Mouse (Mus musculus) gastrocnemius, adult 2 months (tissue): Measurements from ENCODE around the gene Gm20532. TPM values are rescaled to one million over a fixed set of nuclear protein-coding genes. Genes with fewer than 3 reads are reported as not detected.

Source experiments
- DNase-seq: peaks from one replicate; pipeline ENCODE4 v3.0.0; 2022
- H3K27ac ChIP-seq: fragments of 200-600 bp; 2 replicates; pipeline ENCODE4 v1.8.1; 2022; ENCODE audit warnings: mild to moderate bottlenecking
- H3K4me3 ChIP-seq: fragments of 200-600 bp; 2 replicates; pipeline ENCODE4 v1.8.1; 2022; ENCODE audit warnings: mild to moderate bottlenecking, moderate library complexity
- CTCF ChIP-seq: fragments of 200-600 bp; IDR thresholded peaks from 2 replicates; pipeline ENCODE4 v1.8.1; 2022; ENCODE audit warnings: antibody characterized with exemption, mild to moderate bottlenecking, moderate library complexity
- intact Hi-C: fragments of 180-260 bp; cut with DNase I; formaldehyde crosslinking; loops from one replicate; pipeline ENCODE4 v1.15.1; 2025
- total RNA-seq, 2 experiments: library from RNA; stranded (reverse); gene quantifications; 2 replicates each; pipeline ENCODE4 v1.2.3; 2021

Gm20532 gene
- total RNA-seq, 2 experiments from 2014 or later, result not detected

- no peak for DNase-seq
- Histone ChIP-seq H3K4me3 (no peak overlapping the region), H3K27ac (no peak overlapping the region)
- no peak for TF ChIP-seq CTCF
- intact Hi-C loops, result no loop called here
Measured at GRCm38 (mm10) chr2:26635489-26636324, 49.3 kb downstream of the Gm20532 start.

GRCm38 (mm10) chr2:26636325-26636635 lies 49.8 kb downstream of the Gm20532 start:
- no peak overlapping the region for H3K4me3 ChIP-seq
- no peak for DNase-seq
- no peak overlapping the region for H3K27ac ChIP-seq
- intact Hi-C loops, result no loop called here
- no peak for TF ChIP-seq CTCF

DNA sequence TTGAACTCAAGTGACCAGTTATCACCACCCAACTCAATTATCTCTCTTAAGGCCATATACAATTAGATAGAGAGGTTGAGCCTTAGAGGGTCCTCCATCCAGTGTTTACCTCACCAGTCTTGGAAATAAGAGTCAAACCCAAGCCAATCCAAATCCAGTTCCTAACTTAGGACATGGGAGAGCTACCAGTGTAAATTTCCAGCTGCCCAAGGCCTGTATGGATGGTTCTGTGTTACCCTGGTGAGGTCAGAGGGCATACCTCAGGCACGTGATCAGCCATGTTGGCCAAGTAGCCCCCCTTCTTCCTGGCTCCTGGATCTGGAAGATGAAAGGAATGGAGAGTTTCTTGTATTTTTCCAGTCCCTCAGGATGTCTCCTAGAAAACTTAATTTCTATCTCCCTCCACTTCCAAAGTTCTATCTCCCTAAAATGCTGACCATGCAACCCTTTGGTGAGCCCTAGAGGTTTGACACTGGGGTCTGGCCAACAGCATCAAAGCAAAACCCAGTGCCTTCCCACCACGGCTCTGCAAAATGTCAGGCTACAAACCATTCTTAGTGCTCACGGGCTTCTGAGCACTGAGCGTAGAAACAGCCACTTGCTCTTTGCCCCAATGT lies 51.0 kb downstream of the Gm20532 start:
- intact Hi-C loops, result no loop called here
- Histone ChIP-seq H3K4me3 (no peak overlapping the region; the same call in 1 of the 2 replicates), H3K27ac (no peak overlapping the region)
- no peak for DNase-seq
- TF ChIP-seq CTCF, result no peak

- TF ChIP-seq CTCF, result no peak
- intact Hi-C loops, result no loop called here
- DNase-seq, result no peak
- no peak overlapping the region; the same call in 1 of the 2 replicates for H3K27ac ChIP-seq
- H3K4me3 ChIP-seq, result peak overlapping the region; percentile 85
Measured at GRCm38 (mm10) chr2:26638039-26638438, 51.6 kb downstream of the Gm20532 start.

- Histone ChIP-seq H3K4me3 (peak overlapping the region; percentile 85), H3K27ac (peak overlapping the region; percentile 46; the same call in 1 of the 2 replicates)
- no peak for TF ChIP-seq CTCF
- intact Hi-C loops, result no loop called here
- no peak for DNase-seq
Measured at GRCm38 (mm10) chr2:26638572-26638971, 52.1 kb downstream of the Gm20532 start.

- H3K4me3 ChIP-seq, result peak overlapping the region; percentile 85
- intact Hi-C loops, result no loop called here
- peak; percentile 50 for TF ChIP-seq CTCF
- H3K27ac ChIP-seq, result peak overlapping the region; percentile 46; the same call in 1 of the 2 replicates
- no peak for DNase-seq
Measured at GRCm38 (mm10) chr2:26639083-26639482, 52.6 kb downstream of the Gm20532 start.

DNA sequence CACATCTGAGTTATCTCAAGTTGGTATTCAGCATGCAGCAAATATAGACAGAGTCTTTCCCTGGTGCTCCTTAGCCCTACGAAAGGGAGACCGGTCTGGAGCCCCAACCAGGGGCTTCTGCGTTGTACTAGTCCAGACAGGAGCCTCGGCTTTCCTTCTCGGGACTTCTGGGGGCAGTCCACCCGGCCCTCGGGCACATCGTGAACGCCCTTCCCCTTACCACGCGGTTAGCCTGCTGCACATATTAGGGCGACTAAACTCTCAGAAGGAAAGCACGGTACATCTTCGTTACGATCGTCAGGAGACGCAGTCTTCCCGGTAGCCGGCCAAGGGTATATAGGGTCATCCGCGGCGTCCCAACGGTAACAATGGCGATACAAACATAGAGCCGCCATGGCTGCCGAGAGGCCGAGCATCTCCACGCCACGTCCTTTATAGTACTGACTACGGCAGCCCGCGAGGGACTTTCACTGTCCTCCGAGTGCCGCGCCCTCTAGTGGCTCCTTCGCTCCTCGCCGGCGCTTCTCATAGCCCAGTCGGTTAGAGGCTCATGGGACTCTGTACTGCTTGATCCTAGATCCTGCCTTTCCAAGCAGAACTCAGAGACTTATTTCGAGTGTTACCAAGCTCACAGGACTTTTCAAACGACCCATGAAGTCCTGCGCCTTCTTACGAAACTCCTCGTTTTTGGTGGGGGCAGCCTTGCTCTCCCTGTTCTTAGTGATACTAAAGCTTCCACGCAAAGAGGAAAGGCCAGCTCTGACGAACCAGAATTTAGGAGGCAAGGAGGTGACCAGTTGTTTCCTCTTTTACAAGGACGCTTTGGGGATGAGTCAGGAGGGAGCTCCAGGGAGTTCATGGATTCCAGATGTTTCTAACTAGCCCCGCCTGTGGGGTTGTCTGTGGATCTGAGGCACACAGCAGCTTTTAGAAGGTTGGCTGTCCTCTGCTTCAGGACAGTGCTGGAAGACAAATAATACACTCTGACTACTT lies 53.7 kb downstream of the Gm20532 start:
- TF ChIP-seq CTCF, result peak; percentile 100
- intact Hi-C loops, result loop anchor here (2.0 to 10.0 kb wide), 2 partner anchors 45 to 395 kb away; no protein-coding TSS in a partner anchor
- Histone ChIP-seq H3K27ac (peak overlapping the region; percentile 90), H3K4me3 (peak overlapping the region; percentile 85)
- peak; percentile 98 for DNase-seq

GRCm38 (mm10) chr2:26641006-26641647 lies 54.7 kb downstream of the Gm20532 start:
- no peak for TF ChIP-seq CTCF
- Histone ChIP-seq H3K27ac (peak overlapping the region; percentile 90), H3K4me3 (no peak overlapping the region)
- no peak for DNase-seq
- intact Hi-C loops, result loop anchor here (2.0 to 10.0 kb wide), 2 partner anchors 46 to 394 kb away; no protein-coding TSS in a partner anchor

DNA sequence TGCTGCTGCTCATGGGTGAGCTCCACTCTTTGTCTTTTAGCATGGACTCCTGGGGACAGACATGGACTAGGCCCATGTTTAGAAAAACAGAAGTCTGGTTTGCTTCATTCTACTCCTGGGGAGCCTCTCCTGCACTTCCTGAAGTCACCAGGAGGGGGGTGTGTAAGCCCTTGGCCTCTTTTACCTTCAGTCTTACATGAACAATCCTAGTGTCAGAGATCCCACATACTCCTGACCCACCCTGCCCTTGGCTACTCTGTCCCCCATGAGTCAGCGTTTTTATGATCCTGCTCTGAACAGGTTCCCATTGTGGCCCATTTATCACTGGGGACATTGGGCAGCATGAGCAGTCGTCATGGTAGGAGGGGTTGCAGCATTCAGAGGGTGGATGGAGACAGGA lies 57.5 kb downstream of the Gm20532 start:
- Histone ChIP-seq H3K27ac (no peak overlapping the region), H3K4me3 (no peak overlapping the region)
- intact Hi-C loops, result loop anchor here (10.0 kb wide), 1 partner anchor 391 kb away; no protein-coding TSS in a partner anchor
- no peak for DNase-seq
- TF ChIP-seq CTCF, result peak; percentile 49

DNA sequence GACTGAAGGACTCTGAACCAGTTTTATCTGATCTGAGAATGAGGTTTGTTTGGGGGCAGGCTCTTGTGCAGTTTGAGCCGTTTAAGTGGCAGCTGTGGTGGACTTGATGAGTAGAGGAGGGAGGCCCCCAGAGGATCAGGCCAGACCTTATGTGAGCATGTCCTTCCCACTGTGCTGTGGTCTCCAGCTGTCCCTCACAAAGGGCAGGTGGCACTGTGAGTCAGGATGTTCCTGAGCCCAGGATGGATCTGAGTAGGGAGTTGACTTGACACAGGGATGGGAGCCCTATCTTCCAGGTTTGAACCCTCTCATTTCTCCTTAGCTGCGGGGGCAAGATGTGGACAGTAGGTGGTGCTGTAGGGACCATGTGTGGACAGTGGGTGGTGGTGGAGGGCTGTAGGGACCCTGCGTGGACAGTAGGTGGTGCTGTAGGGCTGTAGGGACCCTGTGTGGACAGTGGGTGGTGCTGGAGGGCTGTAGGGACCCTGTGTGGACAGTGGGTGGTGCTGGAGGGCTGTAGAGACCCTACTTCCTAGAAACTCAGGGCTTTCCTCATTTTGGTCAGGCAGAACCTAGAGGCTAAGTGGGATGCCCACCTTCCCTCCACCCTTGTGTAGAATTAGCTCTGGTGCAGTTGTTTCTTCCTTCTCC lies 60.3 kb downstream of the Gm20532 start:
- Histone ChIP-seq H3K4me3 (no peak overlapping the region), H3K27ac (no peak overlapping the region)
- TF ChIP-seq CTCF, result peak; percentile 92
- DNase-seq, result peak; percentile 78
- intact Hi-C loops, result loop anchor here (10.0 kb wide), 1 partner anchor 388 kb away; no protein-coding TSS in a partner anchor

DNA sequence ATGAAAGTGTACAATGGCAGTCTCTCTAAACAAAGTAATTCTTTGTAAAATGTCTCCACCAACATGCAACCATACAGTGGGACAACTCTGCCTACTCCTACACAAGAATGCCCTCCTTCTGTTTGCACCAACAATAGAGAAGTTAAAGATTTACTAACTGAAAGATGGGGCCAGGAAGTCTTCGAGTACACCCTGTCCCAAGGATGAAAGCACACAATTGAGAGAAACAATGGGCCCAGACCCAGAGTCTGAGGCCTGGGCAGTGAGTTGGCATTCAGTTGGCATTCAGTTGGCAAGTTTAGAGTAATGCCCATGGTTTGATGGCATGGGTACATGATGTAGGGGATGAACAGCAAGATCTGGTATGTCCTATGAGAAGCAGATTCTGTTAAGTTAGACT lies 68.2 kb downstream of the Gm20532 start:
- Histone ChIP-seq H3K27ac (no peak overlapping the region), H3K4me3 (no peak overlapping the region)
- intact Hi-C loops, result no loop called here
- no peak for TF ChIP-seq CTCF
- no peak for DNase-seq
